Mouse (Mus musculus): Measurements from ENCODE around the gene Anxa1. TPM values are rescaled to one million over a fixed set of nuclear protein-coding genes. Genes with fewer than 3 reads are reported as not detected.

The Anxa1 gene
- polyA plus RNA-seq, 1 experiment from 2014 or later: 64.0 TPM

GRCm38 (mm10) chr19:20409541-20410528 is 19.1 kb upstream of the Anxa1 start:
- no peaks in the 10 kb centered on the region for H3K36me3 ChIP-seq (ENCODE audit: insufficient read depth, low read length)
- no peaks in the 10 kb centered on the region for H3K4me1 ChIP-seq (replicated peaks; ENCODE audit: insufficient read depth, low read length)
- 52% methylated on average over 9 of the region's 9 CpGs for WGBS
- DNase-seq (ENCODE audit: low spot score): peak; percentile 17
- no peak for TF ChIP-seq CTCF (IDR thresholded peaks at IDR 0.05; ENCODE audit: low read depth)
- H3K4me3 ChIP-seq (replicated peaks; ENCODE audit: low read depth, low read length): no peak overlapping the region
- H3K27ac ChIP-seq: no peak overlapping the region
- H3K27me3 ChIP-seq (ENCODE audit: insufficient read depth, low read length): no peaks in the 10 kb centered on the region
- H3K9ac ChIP-seq (ENCODE audit: low read depth, low read length): no peak overlapping the region
- H3K9me3 ChIP-seq (replicated peaks; ENCODE audit: low read length): no peaks in the 10 kb centered on the region
- ATAC-seq (replicated peaks; ENCODE audit: low FRiP score, low read depth): no peak
- no peak overlapping the region for H3K4me2 ChIP-seq (ENCODE audit: low read length)

GRCm38 (mm10) chr19:20406475-20406874 is 15.7 kb upstream of the Anxa1 start:
- Histone ChIP-seq H3K4me3 (replicated peaks; ENCODE audit: low read depth, low read length) (no peak overlapping the region), H3K9ac (ENCODE audit: low read depth, low read length) (no peak overlapping the region), H3K4me1 (replicated peaks; ENCODE audit: insufficient read depth, low read length) (no peaks in the 10 kb centered on the region), H3K27ac (peak overlapping the region; percentile 64), H3K27me3 (ENCODE audit: insufficient read depth, low read length) (no peaks in the 10 kb centered on the region), H3K4me2 (ENCODE audit: low read length) (no peak overlapping the region), H3K9me3 (replicated peaks; ENCODE audit: low read length) (no peaks in the 10 kb centered on the region), H3K36me3 (ENCODE audit: insufficient read depth, low read length) (no peaks in the 10 kb centered on the region)
- DNase-seq (ENCODE audit: low spot score) (no peak), ATAC-seq (replicated peaks; ENCODE audit: low FRiP score, low read depth) (peak; percentile 52; the same call in 1 of the 2 replicates)
- WGBS: 39% methylated on average over 3 of the region's 3 CpGs
- no peak for TF ChIP-seq CTCF (IDR thresholded peaks at IDR 0.05; ENCODE audit: low read depth)

GRCm38 (mm10) chr19:20405015-20405414 is 14.3 kb upstream of the Anxa1 start:
- no peak for TF ChIP-seq CTCF (IDR thresholded peaks at IDR 0.05; ENCODE audit: low read depth)
- ATAC-seq (replicated peaks; ENCODE audit: low FRiP score, low read depth): no peak

GRCm38 (mm10) chr19:20403740-20404139 is 13.0 kb upstream of the Anxa1 start:
- Histone ChIP-seq H3K27me3 (ENCODE audit: insufficient read depth, low read length) (no peaks in the 10 kb centered on the region), H3K36me3 (ENCODE audit: insufficient read depth, low read length) (no peaks in the 10 kb centered on the region), H3K4me2 (ENCODE audit: low read length) (no peak overlapping the region), H3K4me1 (replicated peaks; ENCODE audit: insufficient read depth, low read length) (no peaks in the 10 kb centered on the region), H3K9me3 (replicated peaks; ENCODE audit: low read length) (no peaks in the 10 kb centered on the region), H3K9ac (ENCODE audit: low read depth, low read length) (no peak overlapping the region), H3K4me3 (replicated peaks; ENCODE audit: low read depth, low read length) (no peak overlapping the region), H3K27ac (no peak overlapping the region)
- 86% methylated on average over 3 of the region's 3 CpGs for WGBS
- DNase-seq (ENCODE audit: low spot score) (no peak), ATAC-seq (replicated peaks; ENCODE audit: low FRiP score, low read depth) (no peak)
- TF ChIP-seq CTCF (IDR thresholded peaks at IDR 0.05; ENCODE audit: low read depth): no peak

More at GRCm38 (mm10) chr19:20405015-20405414, 14.3 kb upstream of the Anxa1 start:
- Histone ChIP-seq H3K27ac (no peak overlapping the region), H3K4me2 (ENCODE audit: low read length) (no peak overlapping the region), H3K27me3 (ENCODE audit: insufficient read depth, low read length) (no peaks in the 10 kb centered on the region), H3K4me3 (replicated peaks; ENCODE audit: low read depth, low read length) (no peak overlapping the region), H3K9ac (ENCODE audit: low read depth, low read length) (no peak overlapping the region), H3K36me3 (ENCODE audit: insufficient read depth, low read length) (no peaks in the 10 kb centered on the region), H3K9me3 (replicated peaks; ENCODE audit: low read length) (no peaks in the 10 kb centered on the region), H3K4me1 (replicated peaks; ENCODE audit: insufficient read depth, low read length) (no peaks in the 10 kb centered on the region)
- no peak for DNase-seq (ENCODE audit: low spot score)
- 57% methylated on average over 4 of the region's 4 CpGs for WGBS

- no peaks in the 10 kb centered on the region for H3K9me3 ChIP-seq (replicated peaks; ENCODE audit: low read length)
- TF ChIP-seq CTCF (IDR thresholded peaks at IDR 0.05; ENCODE audit: low read depth): no peak
- H3K4me3 ChIP-seq (replicated peaks; ENCODE audit: low read depth, low read length): no peak overlapping the region
- WGBS: 98% methylated on average over 1 of the region's 1 CpGs
- no peaks in the 10 kb centered on the region for H3K4me1 ChIP-seq (replicated peaks; ENCODE audit: insufficient read depth, low read length)
- no peaks in the 10 kb centered on the region for H3K27me3 ChIP-seq (ENCODE audit: insufficient read depth, low read length)
- H3K9ac ChIP-seq (ENCODE audit: low read depth, low read length): no peak overlapping the region
- no peak for ATAC-seq (replicated peaks; ENCODE audit: low FRiP score, low read depth)
- no peaks in the 10 kb centered on the region for H3K36me3 ChIP-seq (ENCODE audit: insufficient read depth, low read length)
- no peak for DNase-seq (ENCODE audit: low spot score)
- no peak overlapping the region for H3K27ac ChIP-seq
- H3K4me2 ChIP-seq (ENCODE audit: low read length): no peak overlapping the region
Observed at GRCm38 (mm10) chr19:20403219-20403618, 12.5 kb upstream of the Anxa1 start.

GRCm38 (mm10) chr19:20402516-20403200 is 11.9 kb upstream of the Anxa1 start:
- Histone ChIP-seq H3K36me3 (ENCODE audit: insufficient read depth, low read length) (no peaks in the 10 kb centered on the region), H3K4me1 (replicated peaks; ENCODE audit: insufficient read depth, low read length) (no peaks in the 10 kb centered on the region), H3K27me3 (ENCODE audit: insufficient read depth, low read length) (no peaks in the 10 kb centered on the region), H3K4me3 (replicated peaks; ENCODE audit: low read depth, low read length) (no peak overlapping the region), H3K4me2 (ENCODE audit: low read length) (no peak overlapping the region), H3K9ac (ENCODE audit: low read depth, low read length) (no peak overlapping the region), H3K9me3 (replicated peaks; ENCODE audit: low read length) (no peaks in the 10 kb centered on the region), H3K27ac (no peak overlapping the region)
- DNase-seq (ENCODE audit: low spot score): no peak
- no peak for ATAC-seq (replicated peaks; ENCODE audit: low FRiP score, low read depth)
- WGBS: 60% methylated on average over 5 of the region's 5 CpGs
- no peak for TF ChIP-seq CTCF (IDR thresholded peaks at IDR 0.05; ENCODE audit: low read depth)

Measured in kidney, postnatal 0 days (tissue).